In the genomic region with DNA sequence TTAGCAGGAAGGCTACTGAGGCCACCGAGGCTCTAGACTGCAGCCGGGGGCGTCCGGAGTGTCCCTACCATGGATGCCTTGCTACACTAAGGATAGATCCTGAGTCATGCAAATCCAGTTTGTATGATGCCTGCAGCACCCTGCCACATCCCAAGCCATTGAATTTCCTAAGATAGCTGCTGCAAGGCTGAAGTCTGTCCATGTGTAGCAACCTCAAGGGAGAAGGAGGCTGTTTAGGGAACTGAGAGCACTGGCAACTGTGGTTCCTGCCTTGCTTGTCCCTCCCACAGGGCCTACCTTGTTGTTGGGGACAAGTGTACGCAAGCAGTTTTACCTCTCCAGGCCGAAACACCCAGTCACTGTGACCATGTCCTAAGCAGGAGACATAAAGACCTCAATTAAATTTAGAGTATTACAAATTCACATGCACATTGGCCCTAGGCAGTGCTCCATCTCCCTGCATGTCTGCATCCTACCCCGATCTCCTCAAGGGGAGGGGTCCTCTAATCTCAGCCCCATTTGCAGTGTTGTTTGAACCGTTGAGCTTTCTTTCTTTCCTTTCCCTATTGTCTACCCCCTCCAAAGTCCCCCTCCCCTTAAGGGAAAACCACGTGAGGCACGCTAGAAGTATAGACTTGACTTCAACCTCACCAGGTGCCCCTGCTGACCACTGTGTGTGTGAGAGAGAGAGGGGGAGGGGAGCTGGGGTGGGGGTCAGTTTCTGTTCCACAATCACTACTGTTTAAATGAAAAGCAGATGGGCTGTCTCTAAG, we compare ENCODE assay signal across 12 mouse cellular contexts.
DNase-seq lines count a peak whose midpoint lies in the region; ATAC-seq lines count a peak whose summit lies in the region.
"Had no signal": no experiment of that assay in that cellular context is flagged by ENCODE, and none has a peak within 500 bp of the region (broad histone marks: within the 10 kb centered on the region; RNA-seq: fewer than 3 reads in every experiment).

No protein-coding gene starts in this region.

- no peaks in the 10 kb centered on the region for H3K27me3 ChIP-seq in forebrain, embryonic 12.5 days
- H3K27me3 ChIP-seq in liver, embryonic 13.5 days = no peaks in the 10 kb centered on the region
- H3K27me3 ChIP-seq: embryonic facial prominence, embryonic 12.5 days; heart, embryonic 13.5 days; limb, embryonic 15.5 days had no signal

- peaks cover 24% of the 10 kb centered on the region for H3K36me3 ChIP-seq in forebrain, embryonic 12.5 days (replicated peaks)
- peaks cover 75% of the 10 kb centered on the region for H3K36me3 ChIP-seq in liver, embryonic 13.5 days

- intact Hi-C loops in left cerebral cortex, postnatal 4 days (cut with DNase I) = no loop called here

- peak; percentile 48 to 55 for DNase-seq in left cerebral cortex, adult 18-20 months (ENCODE audit: low spot score in 2 of 2)
- DNase-seq in left cerebral cortex, postnatal 4 days = no peak
- peak; percentile 77 for DNase-seq in brain, adult 2 months (ENCODE audit: low read depth, low spot score)
- DNase-seq in liver, embryonic 13.5 days = no peak
- DNase-seq in gastrocnemius, postnatal 4 days (ENCODE audit: low spot score in 2 of 2) = no peak
- no peak for DNase-seq in gastrocnemius, postnatal 25 days
- DNase-seq: kidney, adult 18-20 months had no signal

- H3K9ac ChIP-seq in forebrain, embryonic 12.5 days = no peak overlapping the region
- no peak overlapping the region for H3K9ac ChIP-seq in liver, embryonic 13.5 days
- H3K9ac ChIP-seq: embryonic facial prominence, embryonic 12.5 days; limb, embryonic 15.5 days had no signal

- WGBS in forebrain, embryonic 12.5 days = 62% methylated on average over 10 of the region's 10 CpGs
- 70% methylated on average over 10 of the region's 10 CpGs for WGBS in liver, embryonic 13.5 days (ENCODE audit: insufficient replicate concordance)

- peak overlapping the region; percentile 33 for H3K27ac ChIP-seq in forebrain, embryonic 12.5 days
- peak overlapping the region; percentile 66 for H3K27ac ChIP-seq in liver, embryonic 13.5 days
- H3K27ac ChIP-seq: embryonic facial prominence, embryonic 12.5 days; limb, embryonic 15.5 days had no signal

- no peaks in the 10 kb centered on the region for H3K9me3 ChIP-seq in forebrain, embryonic 12.5 days
- peaks cover 6% of the 10 kb centered on the region; the same call in 1 of the 2 replicates for H3K9me3 ChIP-seq in liver, embryonic 13.5 days (replicated peaks)
- H3K9me3 ChIP-seq: embryonic facial prominence, embryonic 12.5 days; limb, embryonic 15.5 days had no signal

- H3K4me2 ChIP-seq in forebrain, embryonic 12.5 days = no peak overlapping the region
- no peak overlapping the region for H3K4me2 ChIP-seq in liver, embryonic 13.5 days
- H3K4me2 ChIP-seq: embryonic facial prominence, embryonic 12.5 days; heart, embryonic 13.5 days; limb, embryonic 15.5 days had no signal

- no peak for ATAC-seq in forebrain, embryonic 12.5 days (ENCODE audit: low FRiP score)
- no peak for ATAC-seq in liver, embryonic 13.5 days (ENCODE audit: low read depth)
- no peak for ATAC-seq in erythroblast, adult 5-6 weeks (replicated peaks; ENCODE audit: low FRiP score, poor library complexity, severe bottlenecking)

- peaks cover 23% of the 10 kb centered on the region for H3K4me1 ChIP-seq in forebrain, embryonic 12.5 days
- peaks cover 90% of the 10 kb centered on the region for H3K4me1 ChIP-seq in liver, embryonic 13.5 days (replicated peaks)

- H3K4me3 ChIP-seq in forebrain, embryonic 12.5 days (replicated peaks) = no peak overlapping the region
- H3K4me3 ChIP-seq in liver, embryonic 13.5 days (replicated peaks) = no peak overlapping the region
- H3K4me3 ChIP-seq: embryonic facial prominence, embryonic 12.5 days; heart, embryonic 13.5 days; limb, embryonic 15.5 days had no signal

Comparison
In these comparisons a context has a peak if more than half of its experiments do, and no peak if none do; other contexts are left out.
1. DNase-seq: peak in left cerebral cortex, adult 18-20 months (2 of 2) and brain, adult 2 months (single experiment); none in left cerebral cortex, postnatal 4 days (single experiment), liver, embryonic 13.5 days (single experiment), gastrocnemius, postnatal 4 days (0 of 2) and gastrocnemius, postnatal 25 days (single experiment).